7 mouse cellular contexts compared by ENCODE assay signal in genomic region chr11:93996306-93997140, GRCm38 (mm10). TPM values are rescaled to one million over a fixed set of nuclear protein-coding genes. Genes with fewer than 3 reads are reported as not detected.
DNase-seq lines count a peak whose midpoint lies in the region; ATAC-seq lines count a peak whose summit lies in the region.

No protein-coding gene starts in this region.

- peaks cover 50% of the 10 kb centered on the region for H3K79me2 ChIP-seq in macrophage (ENCODE audit: inconsistent target)

- peak; percentile 70; the same call in 1 of the 2 replicates for ATAC-seq in hindbrain, embryonic 12.5 days (ENCODE audit: low FRiP score)

- H3K9me3 ChIP-seq in hindbrain, embryonic 12.5 days (replicated peaks) = no peaks in the 10 kb centered on the region

- WGBS in hindbrain, embryonic 12.5 days = under 1% methylated on average over 58 of the region's 58 CpGs
- under 1% methylated on average over 53 of the region's 58 CpGs for whole genome bisulfite sequencing in macrophage (ENCODE audit: missing documents)

- no peaks in the 10 kb centered on the region for H3K36me3 ChIP-seq in hindbrain, embryonic 12.5 days
- H3K36me3 ChIP-seq in macrophage (ENCODE audit: inconsistent target) = no peaks in the 10 kb centered on the region

- peaks cover 28% of the 10 kb centered on the region for H3K4me1 ChIP-seq in hindbrain, embryonic 12.5 days

- H3K27ac ChIP-seq in hindbrain, embryonic 12.5 days = peak overlapping the region; percentile 93
- peak overlapping the region; percentile 32 for H3K27ac ChIP-seq in macrophage

- peak overlapping the region; percentile 97 for H3K4me2 ChIP-seq in hindbrain, embryonic 12.5 days (replicated peaks)

- DNase-seq in R1 (ENCODE audit: low read depth, low spot score) = peak; percentile 34
- DNase-seq in c-Kit-positive CD71-positive TER-119-positive erythroid progenitor cells, embryonic 14.5 days (ENCODE audit: low spot score) = peak; percentile 42
- DNase-seq in frontal cortex, postnatal 10 days (ENCODE audit: low spot score in 2 of 2) = peak; percentile 40 to 57
- peak; percentile 7 to 44 for DNase-seq in layer of hippocampus, postnatal 25 days (ENCODE audit: extremely low spot score in 1 of 2, low spot score in 1 of 2)
- peak; percentile 48 for DNase-seq in right cerebral cortex, postnatal 14 days

- peaks cover 3% of the 10 kb centered on the region; the same call in 1 of the 2 replicates for H3K27me3 ChIP-seq in hindbrain, embryonic 12.5 days

- peak overlapping the region; percentile 92 for H3K4me3 ChIP-seq in hindbrain, embryonic 12.5 days
- H3K4me3 ChIP-seq in macrophage (ENCODE audit: inconsistent target) = peak overlapping the region; percentile 63

- H3K9ac ChIP-seq in hindbrain, embryonic 12.5 days = peak overlapping the region; percentile 91

RNA-seq across cellular contexts. Expression of gene Spag9, which starts 0.6 kb away (rescaled TPM):
- 119 and 123 TPM in 2 replicates for polyA plus RNA-seq in hindbrain, embryonic 12.5 days (2016; fragmentation: Nextera tagmentation; extraction: Ambion mirVana)
- total RNA-seq in layer of hippocampus, postnatal 25 days (2021) = 100 to 1,000 TPM; 213 to 215 TPM
- 1,000 to 10,000 TPM in 5 of 26 experiments, 100 to 1,000 TPM in 21; 283 to 1,525 (median 521) TPM for total RNA-seq in macrophage (2018; cell fraction: chromatin; rRNA removed)
- 100 to 1,000 TPM in 2 of 26 experiments, 10 to 100 TPM in 24; 36.8 to 131 (median 64.0) TPM for total RNA-seq in macrophage (2018; cell fraction: cytosol; rRNA removed)
- 100 to 1,000 TPM; 114 to 746 (median 249) TPM for total RNA-seq in macrophage (2018; cell fraction: nucleus; rRNA removed)
- 47.8 to 52.5 TPM (median 51.8 TPM) in 3 replicates for polyA plus RNA-seq in macrophage (2018)

RNA-seq across cellular contexts. Expression of gene Nme1, which starts 28.2 kb away (rescaled TPM):
- 172 and 210 TPM in 2 replicates for polyA plus RNA-seq in hindbrain, embryonic 12.5 days (2016; fragmentation: Nextera tagmentation; extraction: Ambion mirVana)
- total RNA-seq in layer of hippocampus, postnatal 25 days (2021) = 10 to 100 TPM; 79.8 to 86.1 TPM
- total RNA-seq in macrophage (2018; cell fraction: chromatin; rRNA removed) = 10 to 100 TPM in 2 of 26 experiments, 1 to 10 TPM in 23, under 1 TPM in 1; 0.94 to 11.8 (median 3.8) TPM
- total RNA-seq in macrophage (2018; cell fraction: cytosol; rRNA removed) = 10 to 100 TPM; 20.5 to 44.0 (median 32.1) TPM
- total RNA-seq in macrophage (2018; cell fraction: nucleus; rRNA removed) = 10 to 100 TPM in 5 of 26 experiments, 1 to 10 TPM in 21; 2.0 to 17.3 (median 5.8) TPM
- polyA plus RNA-seq in macrophage (2018) = 32.9 to 71.2 TPM (median 46.6 TPM) in 3 replicates

RNA-seq across cellular contexts. Expression of gene Gm20390, which starts 28.4 kb away (rescaled TPM):
- polyA plus RNA-seq in hindbrain, embryonic 12.5 days (2016; fragmentation: Nextera tagmentation; extraction: Ambion mirVana) = 327 and 355 TPM in 2 replicates
- total RNA-seq in layer of hippocampus, postnatal 25 days (2021) = 100 to 1,000 TPM in 1 of 2 experiments, 10 to 100 TPM in 1; 88.1 to 124 TPM
- total RNA-seq in macrophage (2018; cell fraction: chromatin; rRNA removed) = 1 to 10 TPM in 2 of 26 experiments, not detected in 24; 1.1 to 2.2 TPM
- total RNA-seq in macrophage (2018; cell fraction: cytosol; rRNA removed) = 10 to 100 TPM; 11.9 to 36.9 (median 23.0) TPM
- total RNA-seq in macrophage (2018; cell fraction: nucleus; rRNA removed) = 10 to 100 TPM in 1 of 26 experiments, 1 to 10 TPM in 18, under 1 TPM in 1, not detected in 6; 0.86 to 10.7 (median 6.8) TPM
- 6.1 to 48.7 TPM (median 16.9 TPM) in 3 replicates for polyA plus RNA-seq in macrophage (2018)

RNA-seq across cellular contexts. Expression of gene Nme2, which starts 40.5 kb away (rescaled TPM):
- 118 and 124 TPM in 2 replicates for polyA plus RNA-seq in hindbrain, embryonic 12.5 days (2016; fragmentation: Nextera tagmentation; extraction: Ambion mirVana)
- total RNA-seq in layer of hippocampus, postnatal 25 days (2021) = 10 to 100 TPM; 94.7 to 95.8 TPM
- total RNA-seq in macrophage (2018; cell fraction: chromatin; rRNA removed) = 10 to 100 TPM in 6 of 26 experiments, 1 to 10 TPM in 20; 2.0 to 78.8 (median 7.5) TPM
- total RNA-seq in macrophage (2018; cell fraction: cytosol; rRNA removed) = 100 to 1,000 TPM; 248 to 370 (median 280) TPM
- total RNA-seq in macrophage (2018; cell fraction: nucleus; rRNA removed) = 10 to 100 TPM; 15.2 to 72.6 (median 28.7) TPM
- 187 to 466 TPM (median 286 TPM) in 3 replicates for polyA plus RNA-seq in macrophage (2018)

Comparison
In these comparisons a context has a peak if more than half of its experiments do, and no peak if none do; other contexts are left out.
1. Peak in every context shown above with its lines: DNase-seq, ATAC-seq, H3K4me3 ChIP-seq and H3K27ac ChIP-seq.